Mouse (Mus musculus): ENCODE results near the gene Adprhl1. TPM values are rescaled to one million over a fixed set of nuclear protein-coding genes. Genes with fewer than 3 reads are reported as not detected.

Adprhl1 gene
- total RNA-seq (2022): 100 to 1,000 TPM; 586 to 686 (median 600) TPM

GRCm38 (mm10) chr8:13254019-13254418, at the start of gene Adprhl1:
TSS of gene Adprhl1 (minus strand) at chr8:13254162.
- DNase-seq (ENCODE audit: low spot score): peak; percentile 67

- no peak for DNase-seq (ENCODE audit: low spot score)
Observed at GRCm38 (mm10) chr8:13301036-13301435, 47.1 kb upstream of the Adprhl1 start.

GRCm38 (mm10) chr8:13299571-13299970, 45.6 kb upstream of the Adprhl1 start:
- no peak for DNase-seq (ENCODE audit: low spot score)

- DNase-seq (ENCODE audit: low spot score): no peak
Observed at GRCm38 (mm10) chr8:13293677-13294470, 39.9 kb upstream of the Adprhl1 start.

- DNase-seq (ENCODE audit: low spot score): peak; percentile 72
Observed at GRCm38 (mm10) chr8:13292364-13292763, 38.4 kb upstream of the Adprhl1 start.

- DNase-seq (ENCODE audit: low spot score): no peak
Observed at GRCm38 (mm10) chr8:13288646-13289045, 34.7 kb upstream of the Adprhl1 start.

- peak; percentile 94 for DNase-seq (ENCODE audit: low spot score)
Observed at GRCm38 (mm10) chr8:13287692-13288623, 34.0 kb upstream of the Adprhl1 start, which contains the start of the genes Dcun1d2 and Tmco3. TSS of gene Dcun1d2 (minus strand) at chr8:13288131. TSS of gene Tmco3 (plus strand) at chr8:13288190.

GRCm38 (mm10) chr8:13287304-13287691, 33.3 kb upstream of the Adprhl1 start:
- DNase-seq (ENCODE audit: low spot score): peak; percentile 88

GRCm38 (mm10) chr8:13283200-13283599, 29.2 kb upstream of the Adprhl1 start:
- no peak for DNase-seq (ENCODE audit: low spot score)

- DNase-seq (ENCODE audit: low spot score): no peak
Observed at GRCm38 (mm10) chr8:13276941-13277447, 23.0 kb upstream of the Adprhl1 start.

- no peak for DNase-seq (ENCODE audit: low spot score)
Observed at GRCm38 (mm10) chr8:13272834-13273233, 18.9 kb upstream of the Adprhl1 start.

GRCm38 (mm10) chr8:13267566-13267965, 13.6 kb upstream of the Adprhl1 start:
- DNase-seq (ENCODE audit: low spot score): no peak

GRCm38 (mm10) chr8:13263376-13263775, 9.4 kb upstream of the Adprhl1 start:
- DNase-seq (ENCODE audit: low spot score): no peak

GRCm38 (mm10) chr8:13253413-13253812, 549 bp downstream of the Adprhl1 start:
- DNase-seq (ENCODE audit: low spot score): no peak

GRCm38 (mm10) chr8:13252837-13253236, 1.1 kb downstream of the Adprhl1 start:
- DNase-seq (ENCODE audit: low spot score): peak; percentile 46

- no peak for DNase-seq (ENCODE audit: low spot score)
Observed at GRCm38 (mm10) chr8:13244343-13244880, 9.6 kb downstream of the Adprhl1 start.

GRCm38 (mm10) chr8:13242985-13243870, 10.7 kb downstream of the Adprhl1 start:
- no peak for DNase-seq (ENCODE audit: low spot score)

GRCm38 (mm10) chr8:13240691-13241090, 13.3 kb downstream of the Adprhl1 start:
- DNase-seq (ENCODE audit: low spot score): peak; percentile 63

GRCm38 (mm10) chr8:13240055-13240454, 13.9 kb downstream of the Adprhl1 start:
- no peak for DNase-seq (ENCODE audit: low spot score)

GRCm38 (mm10) chr8:13234803-13235202, 19.2 kb downstream of the Adprhl1 start:
- no peak for DNase-seq (ENCODE audit: low spot score)

GRCm38 (mm10) chr8:13230471-13230870, 23.5 kb downstream of the Adprhl1 start:
- DNase-seq (ENCODE audit: low spot score): no peak
